Mouse (Mus musculus) lung, adult 2 months (tissue): ENCODE data around the gene Ttc41.

Experiments used
- CTCF ChIP-seq: fragments of 200-500 bp; IDR thresholded peaks from 2 replicates; pipeline ENCODE4 v1.5.1; 2011; ENCODE audit warnings: mild to moderate bottlenecking, low read length, control low read depth; ENCODE audit not compliant: insufficient read depth
- POLR2A ChIP-seq: fragments of 200-500 bp; IDR thresholded peaks from 2 replicates; pipeline ENCODE4 v1.6.1; 2011; ENCODE audit warnings: low read depth, mild to moderate bottlenecking, control low read depth, low read length, borderline replicate concordance; ENCODE audit errors: extremely low read depth

DNA sequence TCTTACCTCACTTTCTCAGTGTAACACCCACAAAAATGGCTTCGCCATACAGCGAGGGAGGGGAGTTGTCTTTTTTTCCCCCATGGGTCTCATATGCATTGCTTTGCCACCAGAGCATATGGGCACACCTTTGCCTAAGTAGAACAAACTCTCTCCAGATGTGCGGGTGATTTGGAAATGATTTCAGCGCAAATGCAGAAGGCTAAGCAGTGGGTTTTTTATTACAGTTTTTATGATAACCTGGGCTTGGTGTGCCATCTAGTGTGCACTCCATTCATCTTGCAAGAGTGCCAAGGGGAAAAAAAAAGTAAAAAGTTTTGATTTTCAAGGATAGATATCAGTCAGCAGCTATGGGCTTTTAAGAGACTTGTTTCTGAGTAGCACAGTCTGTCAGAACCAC is 29.4 kb downstream of the Ttc41 start:
- no peak for TF ChIP-seq POLR2A
- TF ChIP-seq CTCF = no peak
